Mouse (Mus musculus): ENCODE results near the gene B4galnt1. TPM values are rescaled to one million over a fixed set of nuclear protein-coding genes. Genes with fewer than 3 reads are reported as not detected.

Gene B4galnt1
- polyA plus RNA-seq (2012; rRNA removed): 81.9 and 83.6 TPM in 2 replicates

- TF ChIP-seq CTCF (IDR thresholded peaks at IDR 0.05; ENCODE audit: borderline replicate concordance, insufficient read depth, low read depth, low read length) (peak; percentile 78), POLR2A (IDR thresholded peaks at IDR 0.05; ENCODE audit: borderline replicate concordance, insufficient read depth, low read length) (peak; percentile 71)
- no peaks in the 10 kb centered on the region for H3K27me3 ChIP-seq (ENCODE audit: control insufficient read depth, insufficient read depth, low read length)
- 1% methylated on average over 52 of the region's 52 CpGs for WGBS
- peaks cover 9% of the 10 kb centered on the region for H3K4me1 ChIP-seq (ENCODE audit: control insufficient read depth, insufficient read depth, low read length)
- peak in 1 of 2 experiments; percentile 89 for DNase-seq
- H3K4me3 ChIP-seq (replicated peaks; ENCODE audit: insufficient read depth, low read depth, low read length): peak within 1 kb of the TSS; percentile 71
- peak within 1 kb of the TSS; percentile 90 for H3K27ac ChIP-seq (ENCODE audit: insufficient read depth, low read length)
Observed at GRCm38 (mm10) chr10:127164631-127165353, at the start of gene B4galnt1. TSS of gene B4galnt1 (plus strand) at chr10:127165225.

GRCm38 (mm10) chr10:127118470-127118869 lies 46.6 kb upstream of the B4galnt1 start:
- DNase-seq: no peak
- H3K27ac ChIP-seq (ENCODE audit: insufficient read depth, low read length): no peak overlapping the region
- TF ChIP-seq CTCF (IDR thresholded peaks at IDR 0.05; ENCODE audit: borderline replicate concordance, insufficient read depth, low read depth, low read length) (no peak), POLR2A (IDR thresholded peaks at IDR 0.05; ENCODE audit: borderline replicate concordance, insufficient read depth, low read length) (no peak)
- WGBS: 92% methylated on average over 11 of the region's 11 CpGs
- H3K4me3 ChIP-seq (replicated peaks; ENCODE audit: insufficient read depth, low read depth, low read length): no peak overlapping the region
- H3K4me1 ChIP-seq (ENCODE audit: control insufficient read depth, insufficient read depth, low read length): peaks cover 3% of the 10 kb centered on the region; the same call in 1 of the 2 replicates
- no peaks in the 10 kb centered on the region for H3K27me3 ChIP-seq (ENCODE audit: control insufficient read depth, insufficient read depth, low read length)

GRCm38 (mm10) chr10:127119229-127119628 lies 45.8 kb upstream of the B4galnt1 start:
- H3K4me3 ChIP-seq (replicated peaks; ENCODE audit: insufficient read depth, low read depth, low read length): no peak overlapping the region
- peaks cover 3% of the 10 kb centered on the region; the same call in 1 of the 2 replicates for H3K4me1 ChIP-seq (ENCODE audit: control insufficient read depth, insufficient read depth, low read length)
- DNase-seq: no peak
- H3K27me3 ChIP-seq (ENCODE audit: control insufficient read depth, insufficient read depth, low read length): no peaks in the 10 kb centered on the region
- TF ChIP-seq POLR2A (IDR thresholded peaks at IDR 0.05; ENCODE audit: borderline replicate concordance, insufficient read depth, low read length) (no peak), CTCF (IDR thresholded peaks at IDR 0.05; ENCODE audit: borderline replicate concordance, insufficient read depth, low read depth, low read length) (no peak)
- 91% methylated on average over 10 of the region's 10 CpGs for WGBS
- H3K27ac ChIP-seq (ENCODE audit: insufficient read depth, low read length): no peak overlapping the region

GRCm38 (mm10) chr10:127120301-127121065 lies 44.5 kb upstream of the B4galnt1 start:
- no peak for DNase-seq
- 1% methylated on average over 34 of the region's 34 CpGs for WGBS
- Histone ChIP-seq H3K4me1 (ENCODE audit: control insufficient read depth, insufficient read depth, low read length) (peaks cover 3% of the 10 kb centered on the region; the same call in 1 of the 2 replicates), H3K4me3 (replicated peaks; ENCODE audit: insufficient read depth, low read depth, low read length) (peak overlapping the region; percentile 78), H3K27me3 (ENCODE audit: control insufficient read depth, insufficient read depth, low read length) (no peaks in the 10 kb centered on the region), H3K27ac (ENCODE audit: insufficient read depth, low read length) (peak overlapping the region; percentile 12; the same call in 1 of the 2 replicates)
- TF ChIP-seq CTCF (IDR thresholded peaks at IDR 0.05; ENCODE audit: borderline replicate concordance, insufficient read depth, low read depth, low read length) (no peak), POLR2A (IDR thresholded peaks at IDR 0.05; ENCODE audit: borderline replicate concordance, insufficient read depth, low read length) (no peak)

- WGBS: under 1% methylated on average over 19 of the region's 19 CpGs
- Histone ChIP-seq H3K4me3 (replicated peaks; ENCODE audit: insufficient read depth, low read depth, low read length) (peak within 1 kb of the TSS; percentile 78), H3K27ac (ENCODE audit: insufficient read depth, low read length) (peak within 1 kb of the TSS; percentile 12; the same call in 1 of the 2 replicates), H3K4me1 (ENCODE audit: control insufficient read depth, insufficient read depth, low read length) (peaks cover 3% of the 10 kb centered on the region; the same call in 1 of the 2 replicates), H3K27me3 (ENCODE audit: control insufficient read depth, insufficient read depth, low read length) (no peaks in the 10 kb centered on the region)
- peak; percentile 97 to 99 for DNase-seq
- peak; percentile 95 for TF ChIP-seq POLR2A (IDR thresholded peaks at IDR 0.05; ENCODE audit: borderline replicate concordance, insufficient read depth, low read length)
- no peak for TF ChIP-seq CTCF (IDR thresholded peaks at IDR 0.05; ENCODE audit: borderline replicate concordance, insufficient read depth, low read depth, low read length)
Observed at GRCm38 (mm10) chr10:127121066-127121477, 44.0 kb upstream of the B4galnt1 start, which contains the start of gene Os9. TSS of gene Os9 (minus strand) at chr10:127121131.

- TF ChIP-seq POLR2A (IDR thresholded peaks at IDR 0.05; ENCODE audit: borderline replicate concordance, insufficient read depth, low read length) (no peak), CTCF (IDR thresholded peaks at IDR 0.05; ENCODE audit: borderline replicate concordance, insufficient read depth, low read depth, low read length) (no peak)
- Histone ChIP-seq H3K27ac (ENCODE audit: insufficient read depth, low read length) (no peak overlapping the region), H3K4me3 (replicated peaks; ENCODE audit: insufficient read depth, low read depth, low read length) (no peak overlapping the region), H3K27me3 (ENCODE audit: control insufficient read depth, insufficient read depth, low read length) (no peaks in the 10 kb centered on the region), H3K4me1 (ENCODE audit: control insufficient read depth, insufficient read depth, low read length) (peaks cover 3% of the 10 kb centered on the region; the same call in 1 of the 2 replicates)
- WGBS: 92% methylated on average over 3 of the region's 3 CpGs
- no peak for DNase-seq
Observed at GRCm38 (mm10) chr10:127122018-127122417, 43.0 kb upstream of the B4galnt1 start.

GRCm38 (mm10) chr10:127122784-127123435 lies 42.1 kb upstream of the B4galnt1 start:
- peak; percentile 71 to 77 for DNase-seq
- peaks cover 3% of the 10 kb centered on the region; the same call in 1 of the 2 replicates for H3K4me1 ChIP-seq (ENCODE audit: control insufficient read depth, insufficient read depth, low read length)
- H3K27me3 ChIP-seq (ENCODE audit: control insufficient read depth, insufficient read depth, low read length): no peaks in the 10 kb centered on the region
- TF ChIP-seq POLR2A (IDR thresholded peaks at IDR 0.05; ENCODE audit: borderline replicate concordance, insufficient read depth, low read length) (peak; percentile 93), CTCF (IDR thresholded peaks at IDR 0.05; ENCODE audit: borderline replicate concordance, insufficient read depth, low read depth, low read length) (no peak)
- WGBS: 6% methylated on average over 13 of the region's 13 CpGs
- H3K4me3 ChIP-seq (replicated peaks; ENCODE audit: insufficient read depth, low read depth, low read length): peak overlapping the region; percentile 55
- H3K27ac ChIP-seq (ENCODE audit: insufficient read depth, low read length): peak overlapping the region; percentile 83
